Mouse (Mus musculus) MEL (cell line): ENCODE results near the gene Duox2. TPM values are rescaled to one million over a fixed set of nuclear protein-coding genes. Genes with fewer than 3 reads are reported as not detected.

Experiments used
- DNase-seq: peaks from one replicate; pipeline ENCODE4 v3.0.0; 2011; ENCODE audit warnings: low read depth, low spot score
- H3K27ac ChIP-seq: 2 replicates; pipeline ENCODE4 v1.5.1; 2012; ENCODE audit warnings: low read depth, mild to moderate bottlenecking, control low read depth, low read length, moderate library complexity; ENCODE audit not compliant: control insufficient read depth
- H3K27me3 ChIP-seq, 2 experiments: fragments of 150-350 bp in 1 of 2; sonication (generic) in 1 of 2; 2 replicates each; pipeline ENCODE4 v1.6.1; 2012; ENCODE audit warnings: low read length in 2 of 2, mild to moderate bottlenecking in 2 of 2, improper control_type of control experiment in 1 of 2, moderate library complexity in 1 of 2; ENCODE audit not compliant: insufficient read depth in 2 of 2, control insufficient read depth in 1 of 2
- H3K36me3 ChIP-seq, 2 experiments: 2 replicates each; pipeline ENCODE4 v1.6.1; 2012 to 2014; ENCODE audit warnings: low read length in 2 of 2, improper control_type of control experiment in 1 of 2, inconsistent platforms in 1 of 2, mild to moderate bottlenecking in 1 of 2; ENCODE audit not compliant: insufficient read depth in 2 of 2, control insufficient read depth in 1 of 2
- H3K4me1 ChIP-seq, 2 experiments: fragments of 150-350 bp in 1 of 2; sonication (generic) in 1 of 2; 2 replicates each; pipeline ENCODE4 v1.6.1; 2012; ENCODE audit warnings: low read length in 2 of 2, improper control_type of control experiment in 1 of 2, mild to moderate bottlenecking in 1 of 2; ENCODE audit not compliant: insufficient read depth in 2 of 2, control insufficient read depth in 1 of 2
- H3K4me3 ChIP-seq, 2 experiments: fragments of 150-350 bp in 1 of 2; sonication (generic) in 1 of 2; 2 replicates each; pipeline ENCODE4 v1.5.1; 2012; ENCODE audit warnings: low read depth in 2 of 2, low read length in 2 of 2, mild to moderate bottlenecking in 2 of 2, moderate library complexity in 2 of 2, control low read depth in 1 of 2, improper control_type of control experiment in 1 of 2; ENCODE audit not compliant: control insufficient read depth in 1 of 2, insufficient read depth in 1 of 2
- H3K79me2 ChIP-seq: 2 replicates; pipeline ENCODE4 v1.6.1; 2012; ENCODE audit warnings: mild to moderate bottlenecking, low read length, moderate library complexity; ENCODE audit not compliant: control insufficient read depth, poor library complexity, insufficient read depth
- H3K9ac ChIP-seq: 2 replicates; pipeline ENCODE4 v1.6.1; 2012; ENCODE audit warnings: low read depth, mild to moderate bottlenecking, control low read depth, low read length, moderate library complexity; ENCODE audit not compliant: control insufficient read depth, poor library complexity, severe bottlenecking
- H3K9me3 ChIP-seq: fragments of 150-350 bp; sonication (generic); replicated peaks from 2 replicates; pipeline ENCODE4 v1.6.1; 2012; ENCODE audit warnings: mild to moderate bottlenecking, low read length, improper control_type of control experiment, moderate library complexity; ENCODE audit not compliant: insufficient read depth
- CHD1 ChIP-seq: IDR thresholded peaks from 2 replicates; pipeline ENCODE4 v1.6.1; 2012; ENCODE audit warnings: low read depth, mild to moderate bottlenecking, inconsistent platforms, low read length, improper control_type of control experiment
- CTCF ChIP-seq, 3 experiments: IDR thresholded peaks in 2 of 3; conservative IDR thresholded peaks in 1 of 3; 2 replicates each; pipeline ENCODE4 v1.5.1; 2011 to 2012; ENCODE audit warnings: low read length in 3 of 3, low read depth in 2 of 3, mild to moderate bottlenecking in 2 of 3, improper control_type of control experiment in 1 of 3, inconsistent platforms in 1 of 3, mixed read lengths in 1 of 3, moderate library complexity in 1 of 3; ENCODE audit not compliant: control insufficient read depth in 1 of 3, insufficient read depth in 1 of 3, poor library complexity in 1 of 3, severe bottlenecking in 1 of 3
- ELF1 ChIP-seq: IDR thresholded peaks from 2 replicates; pipeline ENCODE4 v1.6.1; 2014; ENCODE audit warnings: low read depth, mild to moderate bottlenecking, inconsistent platforms, low read length, improper control_type of control experiment, moderate library complexity
- ETS1 ChIP-seq: IDR thresholded peaks from 2 replicates; pipeline ENCODE4 v1.6.1; 2012; ENCODE audit warnings: low read depth, mild to moderate bottlenecking, inconsistent platforms, low read length, improper control_type of control experiment, moderate library complexity
- GATA1 ChIP-seq: IDR thresholded peaks from 2 replicates; pipeline ENCODE4 v1.6.1; 2011; ENCODE audit warnings: low read depth, low read length, improper control_type of control experiment
- KAT2A ChIP-seq: conservative IDR thresholded peaks from 2 replicates; pipeline ENCODE4 v1.6.1; 2012; ENCODE audit warnings: low read depth, low read length, improper control_type of control experiment, inconsistent platforms
- MXI1 ChIP-seq: IDR thresholded peaks from 2 replicates; pipeline ENCODE4 v1.6.1; 2011; ENCODE audit warnings: mild to moderate bottlenecking, low read depth, low read length, improper control_type of control experiment
- MYB ChIP-seq: IDR thresholded peaks from 2 replicates; pipeline ENCODE4 v1.6.1; 2011; ENCODE audit warnings: mild to moderate bottlenecking, low read depth, low read length, improper control_type of control experiment
- NELFE ChIP-seq: IDR thresholded peaks from 2 replicates; pipeline ENCODE4 v1.6.1; 2011; ENCODE audit warnings: low read depth, low read length, improper control_type of control experiment
- POLR2A ChIP-seq, 2 experiments: IDR thresholded peaks; 2 replicates each; pipeline ENCODE4 v1.6.1; 2011 to 2012; ENCODE audit warnings: low read length in 2 of 2, mild to moderate bottlenecking in 2 of 2, control low read depth in 1 of 2, improper control_type of control experiment in 1 of 2, low read depth in 1 of 2, moderate library complexity in 1 of 2; ENCODE audit not compliant: control insufficient read depth in 1 of 2, insufficient read depth in 1 of 2, poor library complexity in 1 of 2
- POLR2AphosphoS5 ChIP-seq: IDR thresholded peaks from 2 replicates; pipeline ENCODE4 v1.6.1; 2012; ENCODE audit warnings: low read depth, borderline replicate concordance, mild to moderate bottlenecking, inconsistent platforms, low read length, moderate library complexity, mixed read lengths
- RAD21 ChIP-seq: IDR thresholded peaks from 2 replicates; pipeline ENCODE4 v1.6.1; 2011; ENCODE audit warnings: mild to moderate bottlenecking, low read depth, low read length, improper control_type of control experiment
- RCOR1 ChIP-seq: IDR thresholded peaks from 2 replicates; pipeline ENCODE4 v1.6.1; 2012; ENCODE audit warnings: low read depth, mild to moderate bottlenecking, inconsistent platforms, low read length, improper control_type of control experiment
- SMC3 ChIP-seq: IDR thresholded peaks from 2 replicates; pipeline ENCODE4 v1.6.1; 2011; ENCODE audit warnings: low read depth, low read length, improper control_type of control experiment
- TAL1 ChIP-seq: IDR thresholded peaks from 2 replicates; pipeline ENCODE4 v1.6.1; 2012; ENCODE audit warnings: mild to moderate bottlenecking, inconsistent platforms, low read length, moderate library complexity, mixed read lengths
- USF1 ChIP-seq: IDR thresholded peaks from 2 replicates; pipeline ENCODE4 v1.6.1; 2014; ENCODE audit warnings: low read depth, mild to moderate bottlenecking, inconsistent platforms, low read length, improper control_type of control experiment, moderate library complexity
- ZC3H11A ChIP-seq: IDR thresholded peaks from 2 replicates; pipeline ENCODE4 v1.6.1; 2012; ENCODE audit warnings: low read depth, mild to moderate bottlenecking, inconsistent platforms, low read length, improper control_type of control experiment
- ZNF384 ChIP-seq: IDR thresholded peaks from 2 replicates; pipeline ENCODE4 v1.6.1; 2012; ENCODE audit warnings: low read depth, mild to moderate bottlenecking, inconsistent platforms, low read length, improper control_type of control experiment
- polyA plus RNA-seq, 2 experiments: library from polyadenylated mRNA; stranded (reverse) in 1 of 2; unstranded in 1 of 2; fragments of >175 nt in 1 of 2; fragments of >200 nt in 1 of 2; gene quantifications; 2 replicates each; pipeline versions ENCODE4 v1.2.1 to v1.2.4; 2012; ENCODE audit warnings: low replicate concordance in 2 of 2, low read depth in 1 of 2; ENCODE audit not compliant: insufficient read length in 2 of 2, insufficient read depth in 1 of 2, missing spikeins in 1 of 2
- total RNA-seq: library from RNA; depleted of rRNA; stranded (reverse); fragments of 300-350 nt; gene quantifications from 2 replicates; pipeline ENCODE4 v1.2.3, GENCODE M21; 2012

The Duox2 gene
- total and polyA plus RNA-seq, 3 experiments: not detected

- H3K4me3 ChIP-seq: no peak overlapping the region
- no peaks in the 10 kb centered on the region for H3K9me3 ChIP-seq
- no peak overlapping the region for H3K9ac ChIP-seq
- H3K36me3 ChIP-seq: peaks cover 2 to 18% of the 10 kb centered on the region in 2 experiments; a peak in 3 of 4 replicates
- no peaks in the 10 kb centered on the region for H3K79me2 ChIP-seq
- H3K27ac ChIP-seq: no peak overlapping the region
- peaks cover 5 to 14% of the 10 kb centered on the region in 2 experiments for H3K4me1 ChIP-seq
- no peaks in the 10 kb centered on the region for H3K27me3 ChIP-seq
- peak; percentile 88 for DNase-seq
- TF ChIP-seq RAD21 (peak; percentile 69), GATA1 (peak; percentile 36; the same call in 1 of the 2 replicates), NELFE (no peak), SMC3 (peak; percentile 95), ZC3H11A (peak; percentile 70), TAL1 (peak; percentile 32; the same call in 1 of the 2 replicates), MXI1 (peak; percentile 30; the same call in 1 of the 2 replicates), ELF1 (no peak), CTCF (IDR thresholded peaks at IDR 0.05 in 2 of 3, conservative IDR thresholded peaks at IDR 0.05 in 1 of 3; ENCODE audit: control insufficient read depth in 1 of 3, insufficient read depth in 1 of 3, low read depth in 2 of 3, low read length in 3 of 3, poor library complexity in 1 of 3, severe bottlenecking in 1 of 3) (peak; percentile 74 to 92 (median 83))
These were observed 54.5 kb downstream of the Duox2 start for GRCm38 (mm10) chr2:122243671-122244131.

GRCm38 (mm10) chr2:122241935-122242334 is 56.3 kb downstream of the Duox2 start:
- Histone ChIP-seq H3K27me3 (no peaks in the 10 kb centered on the region), H3K9ac (no peak overlapping the region), H3K27ac (no peak overlapping the region), H3K4me1 (peaks cover 5 to 17% of the 10 kb centered on the region in 2 experiments), H3K79me2 (peaks cover 4% of the 10 kb centered on the region; the same call in 1 of the 2 replicates), H3K36me3 (peaks cover 2 to 15% of the 10 kb centered on the region in 2 experiments; a peak in 3 of 4 replicates), H3K4me3 (no peak overlapping the region), H3K9me3 (no peaks in the 10 kb centered on the region)
- peak; percentile 32 for DNase-seq
- TF ChIP-seq ETS1 (no peak), POLR2A (IDR thresholded peaks at IDR 0.05; ENCODE audit: control insufficient read depth in 1 of 2, insufficient read depth in 1 of 2, low read depth in 1 of 2, low read length in 2 of 2, poor library complexity in 1 of 2) (no peak), MYB (no peak), POLR2AphosphoS5 (no peak), KAT2A (no peak), ZNF384 (no peak), ZC3H11A (no peak), USF1 (no peak), RCOR1 (no peak), NELFE (no peak), CHD1 (no peak)
